Comparison of ENCODE assay signal across 8 mouse cellular contexts in genomic region chr3:129536109-129536508, GRCm38 (mm10). TPM values are rescaled to one million over a fixed set of nuclear protein-coding genes. Genes with fewer than 3 reads are reported as not detected.
DNase-seq lines count a peak whose midpoint lies in the region; ATAC-seq lines count a peak whose summit lies in the region.

No protein-coding gene starts in this region.

- peaks cover 23% of the 10 kb centered on the region for H3K4me1 ChIP-seq in intestine, embryonic 14.5 days (replicated peaks; ENCODE audit: control insufficient read depth, insufficient read depth, low read length)

- peak overlapping the region; percentile 66 for H3K4me2 ChIP-seq in intestine, embryonic 14.5 days (ENCODE audit: low read length)

- H3K36me3 ChIP-seq in intestine, embryonic 14.5 days (ENCODE audit: control insufficient read depth, insufficient read depth, low read length) = peaks cover 12% of the 10 kb centered on the region; the same call in 1 of the 2 replicates

- no peaks in the 10 kb centered on the region for H3K27me3 ChIP-seq in intestine, embryonic 14.5 days (replicated peaks; ENCODE audit: control insufficient read depth, insufficient read depth, low read length)

- 0% methylated on average over 11 of the region's 11 CpGs for WGBS in intestine, embryonic 14.5 days

- H3K9ac ChIP-seq in intestine, embryonic 14.5 days (ENCODE audit: low read length) = peak overlapping the region; percentile 97

- ATAC-seq in intestine, embryonic 14.5 days (replicated peaks; ENCODE audit: low FRiP score, low TSS enrichment, low read depth) = peak; percentile 88

- intact Hi-C loops in gastrocnemius, postnatal 14 days (cut with DNase I; ENCODE audit: low total_unique reads) = no loop called here
- intact Hi-C loops in left cerebral cortex, postnatal 14 days (cut with DNase I) = loop anchor here (10.0 kb wide), 2 partner anchors 231 to 529 kb away; partner anchors contain the start of gene Sec24b

- H3K27ac ChIP-seq in intestine, embryonic 14.5 days (ENCODE audit: low read depth) = peak overlapping the region; percentile 98

- peak; percentile 92 to 96 for DNase-seq in adrenal gland, adult (ENCODE audit: inconsistent age in 2 of 2, low spot score in 1 of 2)
- peak; percentile 99 for DNase-seq in embryo, embryonic 10.5 days (ENCODE audit: low spot score)
- DNase-seq in gastrocnemius, postnatal 14 days = peak; percentile 78
- DNase-seq in intestine, embryonic 14.5 days (ENCODE audit: low spot score) = peak; percentile 82
- peak; percentile 94 to 98 for DNase-seq in left cerebral cortex, postnatal 14 days (ENCODE audit: low spot score in 2 of 2)
- peak; percentile 97 for DNase-seq in mesoderm, embryonic 11.5 days (ENCODE audit: low read depth, low spot score)
- DNase-seq in right cerebral cortex, postnatal 36 days (ENCODE audit: low spot score in 2 of 2) = peak; percentile 94 to 97
- peak; percentile 92 for DNase-seq in yolk sac, embryonic 10.5 days (ENCODE audit: low spot score)

- H3K4me3 ChIP-seq in intestine, embryonic 14.5 days (ENCODE audit: low read depth, low read length) = peak overlapping the region; percentile 85

- no peaks in the 10 kb centered on the region for H3K9me3 ChIP-seq in intestine, embryonic 14.5 days (ENCODE audit: control insufficient read depth, low read length)

RNA-seq across cellular contexts. Expression of gene Elovl6, which starts 4.0 kb away (rescaled TPM):
- total RNA-seq in gastrocnemius, postnatal 14 days (2021) = 1 to 10 TPM; 1.4 to 4.5 TPM
- polyA plus RNA-seq in intestine, embryonic 14.5 days (2014; fragmentation: Nextera tagmentation; extraction: Ambion mirVana) = 53.4 and 54.3 TPM in 2 replicates
- 10 to 100 TPM; 40.4 to 45.3 TPM for total RNA-seq in left cerebral cortex, postnatal 14 days (2021)

Comparison
In these comparisons a context has a peak if more than half of its experiments do, and no peak if none do; other contexts are left out.
1. Peak in every context shown above with its lines: DNase-seq, ATAC-seq, H3K4me3 ChIP-seq and H3K27ac ChIP-seq.
2. RNA of gene Elovl6, which starts 4.0 kb away (total RNA-seq): 40.4 to 45.3 TPM in left cerebral cortex, postnatal 14 days; 1.4 to 4.5 TPM in gastrocnemius, postnatal 14 days; every median in the first group is over 4 times any median in the second.